24 mouse cellular contexts compared by ENCODE assay signal in genomic region chr15:8897487-8898158, GRCm38 (mm10).
DNase-seq lines count a peak whose midpoint lies in the region; ATAC-seq and TF ChIP-seq lines count a peak whose summit lies in the region.
"Had no signal": no experiment of that assay in that cellular context is flagged by ENCODE, and none has a peak within 500 bp of the region (broad histone marks: within the 10 kb centered on the region; RNA-seq: fewer than 3 reads in every experiment).

No protein-coding gene starts in this region.

- no peak overlapping the region; the same call in 1 of the 2 replicates for H3K4me2 ChIP-seq in liver, embryonic 14.5 days (ENCODE audit: low read depth)
- H3K4me2 ChIP-seq: heart, embryonic 11.5 days; lung, embryonic 14.5 days; neural tube, embryonic 13.5 days had no signal

- no peak for TF ChIP-seq CTCF in MEL (IDR thresholded peaks at IDR 0.05 in 2 of 3, conservative IDR thresholded peaks at IDR 0.05 in 1 of 3; ENCODE audit: control insufficient read depth in 1 of 3, insufficient read depth in 1 of 3, low read depth in 2 of 3, low read length in 3 of 3, poor library complexity in 1 of 3, severe bottlenecking in 1 of 3)
- TF ChIP-seq CTCF in liver, embryonic 14.5 days (IDR thresholded peaks at IDR 0.05; ENCODE audit: low read depth) = no peak

- ATAC-seq in common myeloid progenitor, adult 5-6 weeks (replicated peaks; ENCODE audit: low read depth, poor library complexity, severe bottlenecking) = peak; percentile 45; the same call in 1 of the 2 replicates
- peak; percentile 93 for ATAC-seq in liver, embryonic 14.5 days (ENCODE audit: insufficient read depth)
- ATAC-seq: forebrain, embryonic 16.5 days; intestine, postnatal 0 days; midbrain, embryonic 16.5 days; Patski had no signal

- WGBS in liver, embryonic 14.5 days (ENCODE audit: insufficient replicate concordance) = 18% methylated on average over 11 of the region's 11 CpGs
- WGBS in midbrain, embryonic 10.5 days = 86% methylated on average over 11 of the region's 11 CpGs

- TF ChIP-seq POLR2A in MEL (IDR thresholded peaks at IDR 0.05; ENCODE audit: control insufficient read depth in 1 of 2, insufficient read depth in 1 of 2, low read depth in 1 of 2, low read length in 2 of 2, poor library complexity in 1 of 2) = no peak

- H3K27me3 ChIP-seq in MEL (ENCODE audit: control insufficient read depth in 1 of 2, insufficient read depth in 2 of 2, low read length in 2 of 2) = no peaks in the 10 kb centered on the region; a peak in 1 of 4 replicates
- no peaks in the 10 kb centered on the region for H3K27me3 ChIP-seq in liver, embryonic 14.5 days (ENCODE audit: control insufficient read depth, insufficient read depth, low read length)
- H3K27me3 ChIP-seq in midbrain, embryonic 10.5 days (ENCODE audit: low read depth, poor library complexity, severe bottlenecking) = no peaks in the 10 kb centered on the region
- H3K27me3 ChIP-seq: neural tube, embryonic 13.5 days; Patski had no signal

- peak; percentile 68 to 76 for TF ChIP-seq EP300 in MEL (IDR thresholded peaks at IDR 0.05; ENCODE audit: low read depth in 1 of 2, low read length in 2 of 2)
- TF ChIP-seq EP300 in liver, embryonic 14.5 days (IDR thresholded peaks at IDR 0.05; ENCODE audit: low read depth) = peak; percentile 41; the same call in 1 of the 2 replicates

- H3K36me3 ChIP-seq in MEL (ENCODE audit: control insufficient read depth in 1 of 2, insufficient read depth in 2 of 2, low read length in 2 of 2) = peaks cover 0 to 4% of the 10 kb centered on the region in 2 experiments; a peak in 2 of 4 replicates
- no peaks in the 10 kb centered on the region for H3K36me3 ChIP-seq in liver, embryonic 14.5 days (replicated peaks; ENCODE audit: control insufficient read depth, insufficient read depth, low read depth)
- H3K36me3 ChIP-seq in midbrain, embryonic 10.5 days = no peaks in the 10 kb centered on the region
- H3K36me3 ChIP-seq: embryonic facial prominence, embryonic 10.5 days; neural tube, embryonic 13.5 days had no signal

- DNase-seq in MEL (ENCODE audit: low read depth, low spot score) = peak; percentile 67
- DNase-seq in liver, embryonic 14.5 days (ENCODE audit: low read depth in 3 of 3, low spot score in 3 of 3) = peak in 2 of 3 experiments; percentile 24 to 37
- peak; percentile 19 for DNase-seq in yolk sac, embryonic 10.5 days (ENCODE audit: low spot score)
- no peak for DNase-seq in adrenal gland, adult 2 months
- no peak for DNase-seq in midbrain, embryonic 10.5 days (ENCODE audit: low spot score)
- DNase-seq in urinary bladder, postnatal 4 days (ENCODE audit: low spot score in 2 of 2) = no peak
- DNase-seq: adrenal gland, postnatal 14 days; cerebellum, adult 11 months; cerebellum, adult 9-11 months; gastrocnemius, postnatal 14 days; heart, adult 11 months; lung, embryonic 14.5 days; lung, postnatal 36 days; retina, postnatal 1 day had no signal

- H3K27ac ChIP-seq in MEL (ENCODE audit: control insufficient read depth, low read depth, low read length) = peak overlapping the region; percentile 35; the same call in 1 of the 2 replicates
- no peak overlapping the region for H3K27ac ChIP-seq in liver, embryonic 14.5 days
- H3K27ac ChIP-seq in midbrain, embryonic 10.5 days (replicated peaks) = no peak overlapping the region
- H3K27ac ChIP-seq: embryonic facial prominence, embryonic 10.5 days; kidney, postnatal 0 days; neural tube, embryonic 13.5 days had no signal

- peak overlapping the region in 1 of 2 experiments; percentile 11; a peak in 1 of 4 replicates for H3K4me3 ChIP-seq in MEL (ENCODE audit: control insufficient read depth in 1 of 2, insufficient read depth in 1 of 2, low read depth in 2 of 2, low read length in 2 of 2)
- H3K4me3 ChIP-seq in liver, embryonic 14.5 days (ENCODE audit: insufficient read depth in 1 of 2, low read depth in 2 of 2, low read length in 2 of 2) = no peak overlapping the region
- no peak overlapping the region for H3K4me3 ChIP-seq in midbrain, embryonic 10.5 days
- H3K4me3 ChIP-seq: embryonic facial prominence, embryonic 10.5 days; myocyte; neural tube, embryonic 13.5 days had no signal

- H3K9ac ChIP-seq in MEL (ENCODE audit: control insufficient read depth, low read depth, low read length, poor library complexity, severe bottlenecking) = no peak overlapping the region
- no peak overlapping the region for H3K9ac ChIP-seq in liver, embryonic 14.5 days (replicated peaks)
- H3K9ac ChIP-seq: lung, embryonic 14.5 days; neural tube, embryonic 13.5 days had no signal

- peaks cover 0 to 4% of the 10 kb centered on the region in 2 experiments; a peak in 1 of 4 replicates for H3K4me1 ChIP-seq in MEL (ENCODE audit: control insufficient read depth in 1 of 2, insufficient read depth in 2 of 2, low read length in 2 of 2)
- peaks cover 0 to 8% of the 10 kb centered on the region in 2 experiments; a peak in 2 of 4 replicates for H3K4me1 ChIP-seq in liver, embryonic 14.5 days (replicated peaks; ENCODE audit: control insufficient read depth in 2 of 2, insufficient read depth in 2 of 2, low read length in 1 of 2)
- H3K4me1 ChIP-seq in midbrain, embryonic 10.5 days = no peaks in the 10 kb centered on the region
- H3K4me1 ChIP-seq: embryonic facial prominence, embryonic 10.5 days; neural tube, embryonic 13.5 days had no signal

- H3K9me3 ChIP-seq in MEL (replicated peaks; ENCODE audit: insufficient read depth, low read length) = no peaks in the 10 kb centered on the region
- H3K9me3 ChIP-seq in liver, embryonic 14.5 days (ENCODE audit: control insufficient read depth, low read length) = no peaks in the 10 kb centered on the region
- no peaks in the 10 kb centered on the region for H3K9me3 ChIP-seq in midbrain, embryonic 10.5 days (replicated peaks)
- H3K9me3 ChIP-seq: embryonic facial prominence, embryonic 10.5 days; neural tube, embryonic 13.5 days had no signal

- TF ChIP-seq RAD21 in MEL (IDR thresholded peaks at IDR 0.05; ENCODE audit: low read depth, low read length) = no peak

- H3K79me2 ChIP-seq in MEL (ENCODE audit: control insufficient read depth, insufficient read depth, low read length, poor library complexity) = no peaks in the 10 kb centered on the region

TF ChIP-seq in MEL, 35 proteins besides CTCF, POLR2A, EP300 and RAD21 (continues in another document):
- no peak for TF ChIP-seq UBTF (IDR thresholded peaks at IDR 0.05; ENCODE audit: borderline replicate concordance, insufficient read depth, low read depth, low read length)
- peak; percentile 69 for TF ChIP-seq TCF12 (IDR thresholded peaks at IDR 0.05; ENCODE audit: low read depth, low read length)
- no peak for TF ChIP-seq ZKSCAN1 (IDR thresholded peaks at IDR 0.05; ENCODE audit: low read depth, low read length)
- TF ChIP-seq MAX (IDR thresholded peaks at IDR 0.05; ENCODE audit: low read length) = peak; percentile 39; the same call in 1 of the 2 replicates
- TF ChIP-seq ELF1 (IDR thresholded peaks at IDR 0.05; ENCODE audit: low read depth, low read length) = no peak
- TF ChIP-seq CHD2 (IDR thresholded peaks at IDR 0.05; ENCODE audit: low read length) = no peak
- no peak for TF ChIP-seq JUND (IDR thresholded peaks at IDR 0.05; ENCODE audit: low read depth, low read length)
- TF ChIP-seq ZMIZ1 (IDR thresholded peaks at IDR 0.05; ENCODE audit: low read depth, low read length) = no peak
- no peak for TF ChIP-seq MAZ (IDR thresholded peaks at IDR 0.05; ENCODE audit: low read depth, low read length)
- TF ChIP-seq NELFE (IDR thresholded peaks at IDR 0.05; ENCODE audit: low read depth, low read length) = no peak
- TF ChIP-seq MYB (IDR thresholded peaks at IDR 0.05; ENCODE audit: low read depth, low read length) = no peak
- TF ChIP-seq USF2 (IDR thresholded peaks at IDR 0.05; ENCODE audit: borderline replicate concordance in 1 of 2, insufficient read depth in 1 of 2, low read depth in 1 of 2, low read length in 2 of 2) = no peak
- TF ChIP-seq USF1 (IDR thresholded peaks at IDR 0.05; ENCODE audit: low read depth, low read length) = 0 out of 2 replicates have a peak, but pooled peaks have one; percentile 39
- no peak for TF ChIP-seq MAFK (IDR thresholded peaks at IDR 0.05; ENCODE audit: borderline replicate concordance, low read depth, low read length)
- no peak for TF ChIP-seq CHD1 (IDR thresholded peaks at IDR 0.05; ENCODE audit: low read depth, low read length)
- TF ChIP-seq E2F4 (IDR thresholded peaks at IDR 0.05; ENCODE audit: borderline replicate concordance, low read depth, low read length) = no peak
- TF ChIP-seq MXI1 (IDR thresholded peaks at IDR 0.05; ENCODE audit: low read depth, low read length) = peak; percentile 60
- TF ChIP-seq POLR2AphosphoS5 (IDR thresholded peaks at IDR 0.05; ENCODE audit: borderline replicate concordance, low read depth, low read length) = no peak
- no peak for TF ChIP-seq TBP (IDR thresholded peaks at IDR 0.05; ENCODE audit: low read depth, low read length)
- peak; percentile 72 for TF ChIP-seq GATA1 (IDR thresholded peaks at IDR 0.05; ENCODE audit: low read depth, low read length)
- TF ChIP-seq HCFC1 (IDR thresholded peaks at IDR 0.05; ENCODE audit: low read depth, low read length) = no peak
- no peak for TF ChIP-seq SMC3 (IDR thresholded peaks at IDR 0.05; ENCODE audit: low read depth, low read length)
- 0 out of 2 replicates have a peak, but pooled peaks have one; percentile 2 for TF ChIP-seq ZC3H11A (IDR thresholded peaks at IDR 0.05; ENCODE audit: low read depth, low read length)
- TF ChIP-seq NRF1 (IDR thresholded peaks at IDR 0.05; ENCODE audit: insufficient read depth, low read depth, low read length, poor library complexity, severe bottlenecking) = no peak
- TF ChIP-seq RCOR1 (IDR thresholded peaks at IDR 0.05; ENCODE audit: low read depth, low read length) = no peak
- TF ChIP-seq KAT2A (conservative IDR thresholded peaks at IDR 0.05; ENCODE audit: low read depth, low read length) = no peak
- TF ChIP-seq MEF2A (IDR thresholded peaks at IDR 0.05; ENCODE audit: extremely low read depth, insufficient replicate concordance, low read depth, low read length, poor library complexity, severe bottlenecking) = no peak
- peak; percentile 57 for TF ChIP-seq ZNF384 (IDR thresholded peaks at IDR 0.05; ENCODE audit: low read depth, low read length)
- TF ChIP-seq GABPA (IDR thresholded peaks at IDR 0.05; ENCODE audit: low read depth, low read length) = no peak
- peak; percentile 51 for TF ChIP-seq ETS1 (IDR thresholded peaks at IDR 0.05; ENCODE audit: low read depth, low read length)
- TF ChIP-seq BHLHE40 (IDR thresholded peaks at IDR 0.05; ENCODE audit: borderline replicate concordance, low read depth, low read length) = peak; percentile 86; the same call in 1 of the 2 replicates
- 0 out of 2 replicates have a peak, but pooled peaks have one; percentile 32 for TF ChIP-seq SIN3A (IDR thresholded peaks at IDR 0.05; ENCODE audit: low read length)
- TF ChIP-seq TAL1 (IDR thresholded peaks at IDR 0.05; ENCODE audit: low read length) = peak; percentile 82
- no peak for TF ChIP-seq MYC (IDR thresholded peaks at IDR 0.05; ENCODE audit: low read depth, low read length)

Comparison
In these comparisons a context has a peak if more than half of its experiments do, and no peak if none do; other contexts are left out.
1. DNase-seq: peak in MEL (single experiment), liver, embryonic 14.5 days (2 of 3) and yolk sac, embryonic 10.5 days (single experiment); none in adrenal gland, adult 2 months (single experiment), midbrain, embryonic 10.5 days (single experiment) and urinary bladder, postnatal 4 days (0 of 2).